Mouse (Mus musculus): ENCODE measurements around the gene Trim14. TPM values are rescaled to one million over a fixed set of nuclear protein-coding genes. Genes with fewer than 3 reads are reported as not detected.

Trim14 gene
- polyA plus RNA-seq, 1 experiment from 2014 or later = 2.3 TPM

DNA sequence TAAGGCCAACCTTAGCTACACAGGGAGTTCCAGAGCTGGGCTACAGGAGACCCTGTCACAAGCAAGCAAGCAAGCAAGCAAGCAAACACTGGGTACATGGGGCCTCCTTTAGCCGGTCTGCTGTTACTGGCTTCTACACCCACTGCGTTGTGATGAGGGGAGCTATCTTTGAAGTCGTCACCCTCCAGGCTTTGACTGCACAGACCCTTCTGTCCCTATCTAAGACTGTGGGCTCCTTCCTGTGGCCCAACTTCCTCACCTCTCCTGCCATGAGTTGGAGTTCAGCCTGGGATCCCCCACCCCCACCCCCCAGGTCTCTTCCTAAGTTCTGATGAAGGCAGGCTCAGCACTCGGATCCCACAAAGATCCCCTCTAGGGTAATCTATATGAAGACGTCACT, 26.1 kb upstream of the Trim14 start:
- H3K4me3 ChIP-seq (ENCODE audit: control insufficient read depth in 1 of 2, insufficient read depth in 1 of 2, low read depth in 1 of 2, low read length in 2 of 2) = no peak overlapping the region
- H3K4me1 ChIP-seq (ENCODE audit: control insufficient read depth in 2 of 2, insufficient read depth in 2 of 2, low read length in 2 of 2) = peaks cover 0 to 3% of the 10 kb centered on the region in 2 experiments; a peak in 2 of 4 replicates
- 51% methylated on average over 5 of the region's 5 CpGs for WGBS
- H3K27me3 ChIP-seq (ENCODE audit: control insufficient read depth, insufficient read depth, low read length) = no peaks in the 10 kb centered on the region
- H3K9me3 ChIP-seq (ENCODE audit: control insufficient read depth, low read length) = no peaks in the 10 kb centered on the region
- ATAC-seq (ENCODE audit: insufficient number of reproducible peaks, insufficient read depth, low FRiP score, low read depth) = no peak
- H3K36me3 ChIP-seq (ENCODE audit: control insufficient read depth, insufficient read depth, low read length) = no peaks in the 10 kb centered on the region
- H3K4me2 ChIP-seq (ENCODE audit: low read length) = no peak overlapping the region
- no peak overlapping the region for H3K9ac ChIP-seq (ENCODE audit: low read length)
- H3K27ac ChIP-seq (replicated peaks in 1 of 2; ENCODE audit: control insufficient read depth in 1 of 2, insufficient read depth in 1 of 2, low read depth in 2 of 2, low read length in 2 of 2) = no peak overlapping the region

DNA sequence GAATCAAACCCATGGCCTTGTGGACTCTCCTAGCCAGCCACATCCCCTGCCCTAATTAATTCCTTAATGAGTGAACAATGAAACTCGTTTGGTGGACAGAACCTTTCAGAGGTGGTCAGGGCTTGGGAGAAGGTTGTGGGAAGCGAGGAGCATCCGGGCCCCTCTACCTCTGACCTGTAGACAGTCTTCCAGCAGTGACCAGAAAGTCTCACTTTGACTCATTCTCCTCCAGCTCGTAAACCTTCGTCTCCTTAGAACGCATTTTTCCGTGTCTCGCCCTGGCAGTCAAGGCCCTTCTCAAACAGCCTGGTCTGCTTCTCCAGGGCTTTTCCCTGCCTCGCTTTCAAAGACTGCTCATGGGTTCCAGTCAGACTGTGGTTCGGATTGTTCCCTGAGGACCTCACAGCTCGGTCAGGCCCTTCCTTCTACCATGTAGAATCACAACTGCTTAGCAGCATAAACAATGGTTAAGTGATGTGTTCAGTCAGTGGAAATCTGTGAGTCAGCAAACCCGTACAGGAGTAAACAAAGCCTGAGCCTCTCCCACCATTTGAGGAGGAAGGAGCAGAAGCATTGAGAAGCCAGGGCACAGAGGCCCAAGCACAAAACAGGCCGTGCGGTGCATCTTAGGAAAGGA, 24.2 kb upstream of the Trim14 start:
- WGBS = 80% methylated on average over 14 of the region's 14 CpGs
- Histone ChIP-seq H3K4me2 (ENCODE audit: low read length) (no peak overlapping the region), H3K9ac (ENCODE audit: low read length) (no peak overlapping the region), H3K9me3 (ENCODE audit: control insufficient read depth, low read length) (no peaks in the 10 kb centered on the region), H3K36me3 (ENCODE audit: control insufficient read depth, insufficient read depth, low read length) (no peaks in the 10 kb centered on the region), H3K27me3 (ENCODE audit: control insufficient read depth, insufficient read depth, low read length) (no peaks in the 10 kb centered on the region), H3K27ac (replicated peaks in 1 of 2; ENCODE audit: control insufficient read depth in 1 of 2, insufficient read depth in 1 of 2, low read depth in 2 of 2, low read length in 2 of 2) (no peak overlapping the region), H3K4me3 (ENCODE audit: control insufficient read depth in 1 of 2, insufficient read depth in 1 of 2, low read depth in 1 of 2, low read length in 2 of 2) (no peak overlapping the region), H3K4me1 (ENCODE audit: control insufficient read depth in 2 of 2, insufficient read depth in 2 of 2, low read length in 2 of 2) (no peaks in the 10 kb centered on the region)
- ATAC-seq (ENCODE audit: insufficient number of reproducible peaks, insufficient read depth, low FRiP score, low read depth) = no peak

DNA sequence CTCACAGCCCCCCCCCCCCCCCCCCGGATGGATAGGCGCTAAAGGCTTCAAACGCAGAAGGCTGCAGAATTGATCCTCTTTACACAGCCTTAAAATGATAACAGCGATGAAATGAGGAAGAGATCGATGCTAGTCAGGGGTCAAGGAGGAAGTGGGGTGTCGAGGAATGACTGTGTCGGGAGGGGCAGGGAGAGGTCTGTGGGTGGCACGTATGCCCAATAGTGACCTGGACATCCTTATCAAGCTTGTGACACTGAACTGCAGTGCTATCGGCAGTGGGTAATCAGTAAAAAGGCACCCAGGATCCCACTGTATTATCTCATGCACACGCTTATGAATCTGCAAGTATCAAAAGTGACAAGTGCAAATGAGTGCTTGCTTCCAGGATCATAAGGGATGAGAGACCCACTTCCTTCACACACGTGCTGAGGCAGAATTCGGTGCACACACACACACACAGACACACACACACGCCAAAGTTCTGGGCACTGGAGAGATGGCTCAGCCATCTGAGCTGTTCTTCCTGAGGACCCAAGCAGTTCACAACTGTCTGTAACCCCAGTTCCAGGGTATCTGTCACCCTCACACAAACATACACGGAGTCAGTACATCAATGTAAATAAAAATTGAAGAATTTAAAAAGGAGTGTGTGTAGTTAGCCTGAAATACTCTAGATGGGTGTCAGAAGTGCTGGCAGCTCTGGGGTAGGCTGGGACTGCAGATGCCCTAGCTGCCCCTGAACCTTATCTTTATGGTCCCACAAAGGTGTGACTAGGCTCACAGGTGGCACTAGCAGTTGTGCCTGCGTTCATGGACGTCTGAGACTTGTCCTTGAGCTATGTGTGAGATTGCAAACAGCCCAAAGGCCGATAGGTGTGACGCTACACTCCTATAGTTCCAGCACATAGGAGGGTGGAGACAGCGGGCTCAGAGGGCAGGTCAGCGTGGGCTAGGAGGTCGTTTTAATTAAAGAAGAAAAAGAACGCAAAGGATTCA, 23.0 kb upstream of the Trim14 start:
- no peak overlapping the region for H3K9ac ChIP-seq (ENCODE audit: low read length)
- no peak overlapping the region for H3K4me3 ChIP-seq (ENCODE audit: control insufficient read depth in 1 of 2, insufficient read depth in 1 of 2, low read depth in 1 of 2, low read length in 2 of 2)
- H3K9me3 ChIP-seq (ENCODE audit: control insufficient read depth, low read length) = no peaks in the 10 kb centered on the region
- ATAC-seq (ENCODE audit: insufficient number of reproducible peaks, insufficient read depth, low FRiP score, low read depth) = no peak
- no peak overlapping the region for H3K4me2 ChIP-seq (ENCODE audit: low read length)
- no peaks in the 10 kb centered on the region for H3K36me3 ChIP-seq (ENCODE audit: control insufficient read depth, insufficient read depth, low read length)
- H3K27me3 ChIP-seq (ENCODE audit: control insufficient read depth, insufficient read depth, low read length) = no peaks in the 10 kb centered on the region
- H3K27ac ChIP-seq (replicated peaks in 1 of 2; ENCODE audit: control insufficient read depth in 1 of 2, insufficient read depth in 1 of 2, low read depth in 2 of 2, low read length in 2 of 2) = no peak overlapping the region
- 64% methylated on average over 22 of the region's 22 CpGs for WGBS
- peaks cover 0 to under 1% of the 10 kb centered on the region in 2 experiments; a peak in 1 of 4 replicates for H3K4me1 ChIP-seq (ENCODE audit: control insufficient read depth in 2 of 2, insufficient read depth in 2 of 2, low read length in 2 of 2)

DNA sequence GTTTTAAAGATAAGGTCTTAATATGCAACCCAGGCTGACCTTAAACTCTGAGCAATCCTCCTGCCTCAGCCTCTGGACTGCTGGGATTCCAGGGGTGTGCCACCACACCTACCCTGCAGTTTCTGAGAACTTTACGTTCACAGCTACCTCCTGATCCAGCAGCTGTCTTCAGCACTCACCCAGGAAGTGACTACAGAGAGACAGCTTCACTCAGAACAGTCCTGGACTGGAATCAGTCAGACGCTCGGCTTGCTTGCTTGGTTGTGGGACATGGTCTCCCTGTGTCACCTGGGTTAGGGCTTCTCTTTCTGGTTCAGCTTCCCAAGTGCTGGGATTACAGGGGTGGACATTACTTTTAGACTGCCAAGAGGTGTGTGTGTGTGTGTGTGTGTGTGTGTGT, 21.0 kb upstream of the Trim14 start:
- Histone ChIP-seq H3K27ac (replicated peaks in 1 of 2; ENCODE audit: control insufficient read depth in 1 of 2, insufficient read depth in 1 of 2, low read depth in 2 of 2, low read length in 2 of 2) (no peak overlapping the region), H3K36me3 (ENCODE audit: control insufficient read depth, insufficient read depth, low read length) (no peaks in the 10 kb centered on the region), H3K4me2 (ENCODE audit: low read length) (no peak overlapping the region), H3K27me3 (ENCODE audit: control insufficient read depth, insufficient read depth, low read length) (no peaks in the 10 kb centered on the region), H3K4me1 (ENCODE audit: control insufficient read depth in 2 of 2, insufficient read depth in 2 of 2, low read length in 2 of 2) (peaks cover 0 to 3% of the 10 kb centered on the region in 2 experiments; a peak in 1 of 4 replicates), H3K9ac (ENCODE audit: low read length) (no peak overlapping the region), H3K4me3 (ENCODE audit: control insufficient read depth in 1 of 2, insufficient read depth in 1 of 2, low read depth in 1 of 2, low read length in 2 of 2) (no peak overlapping the region), H3K9me3 (ENCODE audit: control insufficient read depth, low read length) (no peaks in the 10 kb centered on the region)
- ATAC-seq (ENCODE audit: insufficient number of reproducible peaks, insufficient read depth, low FRiP score, low read depth) = no peak
- WGBS = 73% methylated on average over 3 of the region's 3 CpGs

DNA sequence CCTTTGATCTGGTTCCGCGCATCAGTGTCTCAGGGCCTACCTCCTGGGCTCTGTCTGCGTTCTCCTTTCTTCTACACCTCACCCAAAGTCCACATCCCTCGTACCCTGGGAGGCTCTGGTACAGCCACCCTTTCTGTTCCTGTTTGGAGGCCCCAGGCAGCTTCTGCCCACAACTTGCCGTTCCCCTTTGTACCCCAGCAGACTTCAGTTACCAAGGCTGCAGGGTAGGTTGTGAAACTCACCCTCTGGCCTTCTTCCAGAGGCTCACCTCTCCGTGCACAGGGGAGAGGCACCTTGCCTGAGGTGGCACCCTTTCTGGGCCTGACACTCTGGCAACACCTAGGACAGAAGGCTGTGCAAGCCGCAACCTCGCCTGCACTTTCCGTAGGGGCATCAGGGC, 19.8 kb upstream of the Trim14 start:
- no peaks in the 10 kb centered on the region for H3K36me3 ChIP-seq (ENCODE audit: control insufficient read depth, insufficient read depth, low read length)
- no peak overlapping the region for H3K9ac ChIP-seq (ENCODE audit: low read length)
- no peak for ATAC-seq (ENCODE audit: insufficient number of reproducible peaks, insufficient read depth, low FRiP score, low read depth)
- peaks cover 0 to 3% of the 10 kb centered on the region in 2 experiments; a peak in 1 of 4 replicates for H3K4me1 ChIP-seq (ENCODE audit: control insufficient read depth in 2 of 2, insufficient read depth in 2 of 2, low read length in 2 of 2)
- H3K4me2 ChIP-seq (ENCODE audit: low read length) = no peak overlapping the region
- no peak overlapping the region for H3K27ac ChIP-seq (replicated peaks in 1 of 2; ENCODE audit: control insufficient read depth in 1 of 2, insufficient read depth in 1 of 2, low read depth in 2 of 2, low read length in 2 of 2)
- 87% methylated on average over 9 of the region's 9 CpGs for WGBS
- no peaks in the 10 kb centered on the region for H3K27me3 ChIP-seq (ENCODE audit: control insufficient read depth, insufficient read depth, low read length)
- H3K4me3 ChIP-seq (ENCODE audit: control insufficient read depth in 1 of 2, insufficient read depth in 1 of 2, low read depth in 1 of 2, low read length in 2 of 2) = no peak overlapping the region
- H3K9me3 ChIP-seq (ENCODE audit: control insufficient read depth, low read length) = no peaks in the 10 kb centered on the region

DNA sequence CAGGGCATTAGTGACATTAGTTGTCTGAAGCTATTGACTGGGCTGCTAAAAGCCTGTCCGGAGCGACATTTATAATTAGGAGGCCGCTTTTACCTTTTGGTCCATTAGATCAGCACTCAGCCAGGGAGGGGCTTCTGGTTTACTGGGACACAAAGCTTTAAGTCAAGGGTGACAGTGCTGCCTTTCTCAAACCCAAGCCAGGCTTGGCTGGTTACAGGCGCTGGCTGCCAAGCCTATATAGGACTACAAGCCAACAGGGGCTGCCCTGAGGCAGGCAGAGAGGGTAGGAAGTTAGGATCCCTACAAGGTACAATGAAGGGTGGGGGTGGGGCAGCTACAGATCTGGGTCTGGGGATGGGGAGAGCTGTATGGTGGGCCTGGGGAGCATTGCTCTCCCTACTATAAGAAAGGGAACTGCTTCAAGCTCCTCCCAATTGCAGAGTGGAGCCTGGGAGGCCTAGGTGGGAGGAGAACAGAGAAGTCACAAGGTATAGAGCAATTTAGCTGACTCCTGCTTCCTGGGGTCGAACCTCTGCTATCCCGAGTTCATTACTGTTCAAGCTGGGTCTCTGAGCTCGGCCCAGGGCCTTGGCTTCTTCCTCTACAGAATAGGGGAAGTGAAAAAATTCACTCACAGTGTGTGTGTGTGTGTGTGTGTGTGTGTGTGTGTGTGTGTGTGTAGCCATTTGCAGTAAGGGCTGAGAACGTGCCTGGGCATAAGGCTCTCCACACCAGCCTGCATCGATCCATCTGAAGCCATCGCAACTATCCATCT, 18.5 kb upstream of the Trim14 start:
- Histone ChIP-seq H3K27ac (replicated peaks in 1 of 2; ENCODE audit: control insufficient read depth in 1 of 2, insufficient read depth in 1 of 2, low read depth in 2 of 2, low read length in 2 of 2) (no peak overlapping the region), H3K4me2 (ENCODE audit: low read length) (no peak overlapping the region), H3K27me3 (ENCODE audit: control insufficient read depth, insufficient read depth, low read length) (no peaks in the 10 kb centered on the region), H3K4me3 (ENCODE audit: control insufficient read depth in 1 of 2, insufficient read depth in 1 of 2, low read depth in 1 of 2, low read length in 2 of 2) (no peak overlapping the region), H3K4me1 (ENCODE audit: control insufficient read depth in 2 of 2, insufficient read depth in 2 of 2, low read length in 2 of 2) (peaks cover 0 to 3% of the 10 kb centered on the region in 2 experiments; a peak in 1 of 4 replicates), H3K9me3 (ENCODE audit: control insufficient read depth, low read length) (no peaks in the 10 kb centered on the region), H3K36me3 (ENCODE audit: control insufficient read depth, insufficient read depth, low read length) (no peaks in the 10 kb centered on the region), H3K9ac (ENCODE audit: low read length) (no peak overlapping the region)
- no peak for ATAC-seq (ENCODE audit: insufficient number of reproducible peaks, insufficient read depth, low FRiP score, low read depth)
- WGBS = 80% methylated on average over 10 of the region's 10 CpGs

DNA sequence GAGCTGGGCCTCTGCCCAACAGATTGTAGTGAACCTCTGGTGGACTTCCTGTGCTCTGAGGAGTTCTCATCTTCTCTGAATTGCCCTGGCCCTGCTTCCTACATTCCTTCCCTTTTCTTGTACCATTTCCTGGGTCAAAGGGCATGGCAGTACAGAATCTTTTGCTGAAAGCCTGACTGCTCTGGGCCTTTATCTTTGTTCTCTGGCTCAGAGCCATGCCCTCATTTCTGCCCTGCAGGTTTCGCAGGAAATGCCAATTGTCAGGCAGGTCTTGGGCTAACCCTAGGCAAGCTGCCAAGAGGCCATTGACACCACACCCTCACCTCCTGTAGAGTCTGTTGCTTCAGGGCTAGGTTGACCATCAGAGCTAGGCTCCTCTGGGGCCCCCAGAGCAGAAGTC, 17.9 kb upstream of the Trim14 start:
- no peak for ATAC-seq (ENCODE audit: insufficient number of reproducible peaks, insufficient read depth, low FRiP score, low read depth)
- Histone ChIP-seq H3K4me2 (ENCODE audit: low read length) (no peak overlapping the region), H3K4me1 (ENCODE audit: control insufficient read depth in 2 of 2, insufficient read depth in 2 of 2, low read length in 2 of 2) (peaks cover 0 to 3% of the 10 kb centered on the region in 2 experiments; a peak in 1 of 4 replicates), H3K27me3 (ENCODE audit: control insufficient read depth, insufficient read depth, low read length) (no peaks in the 10 kb centered on the region), H3K4me3 (ENCODE audit: control insufficient read depth in 1 of 2, insufficient read depth in 1 of 2, low read depth in 1 of 2, low read length in 2 of 2) (no peak overlapping the region), H3K9ac (ENCODE audit: low read length) (no peak overlapping the region), H3K27ac (replicated peaks in 1 of 2; ENCODE audit: control insufficient read depth in 1 of 2, insufficient read depth in 1 of 2, low read depth in 2 of 2, low read length in 2 of 2) (no peak overlapping the region), H3K36me3 (ENCODE audit: control insufficient read depth, insufficient read depth, low read length) (no peaks in the 10 kb centered on the region), H3K9me3 (ENCODE audit: control insufficient read depth, low read length) (no peaks in the 10 kb centered on the region)
- WGBS = 21% methylated on average over 1 of the region's 1 CpGs
